Mouse (Mus musculus): ENCODE measurements at regions not wholly inside any gene's neighbourhood (a gene's known extent, or its start where the extent isn't known, plus 50 kb on each side); places are given as distances from the start of the nearest gene placed in this dataset.

- peak; percentile 9 for DNase-seq (ENCODE audit: low read depth)
Observed at GRCm38 (mm10) chr3:35102715-35103591, 452.7 kb downstream of the Sox2 start.

- DNase-seq (ENCODE audit: low read depth): no peak
Observed at GRCm38 (mm10) chr3:35104884-35105283, 454.7 kb downstream of the Sox2 start.

- no peak for DNase-seq (ENCODE audit: low read depth)
Observed at GRCm38 (mm10) chr3:35106097-35106496, 455.9 kb downstream of the Sox2 start.

- DNase-seq (ENCODE audit: low read depth): no peak
Observed at GRCm38 (mm10) chr3:35133477-35133876, 483.3 kb downstream of the Sox2 start.

DNA sequence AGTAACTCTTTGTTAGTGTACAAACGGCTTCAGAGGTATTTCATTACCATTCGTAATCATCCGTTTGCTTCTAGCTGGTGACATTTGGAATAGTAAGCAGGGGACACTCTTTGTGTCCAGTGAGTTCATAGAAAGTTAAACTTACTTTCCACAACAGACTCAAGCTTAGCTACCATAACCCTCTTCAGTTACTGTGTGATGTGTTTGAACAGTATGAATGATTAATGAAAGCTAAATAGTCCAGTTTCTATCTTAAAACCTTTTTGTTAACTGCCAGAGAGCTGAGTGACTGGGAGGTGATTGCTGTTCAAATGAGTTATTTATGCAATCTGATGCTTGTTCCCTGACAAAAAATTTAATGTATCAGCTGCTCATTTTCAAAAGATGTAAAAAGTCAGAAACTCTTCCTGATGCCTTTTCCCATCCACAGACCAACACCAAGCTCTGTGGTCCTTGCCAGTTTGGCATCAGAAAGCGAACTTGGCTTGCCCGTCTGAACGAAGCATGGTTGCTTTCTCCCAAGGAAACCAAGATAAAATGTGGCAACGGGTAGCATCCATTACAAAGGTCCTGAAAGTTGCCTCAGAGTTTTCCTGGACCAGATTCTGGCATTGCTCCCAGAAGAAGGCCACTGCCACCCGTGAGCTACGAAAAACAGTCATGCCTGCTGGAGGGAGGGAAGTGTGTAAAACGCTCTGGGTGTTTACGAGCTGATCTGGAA lies 491.5 kb downstream of the Sox2 start:
- DNase-seq (ENCODE audit: low read depth): no peak

GRCm38 (mm10) chr3:35142683-35143082 lies 492.5 kb downstream of the Sox2 start:
- no peak for DNase-seq (ENCODE audit: low read depth)

- no peak for DNase-seq (ENCODE audit: low read depth)
Observed at GRCm38 (mm10) chr3:35145569-35145968, 495.4 kb downstream of the Sox2 start.

GRCm38 (mm10) chr3:35146681-35147080 lies 496.5 kb downstream of the Sox2 start:
- no peak for DNase-seq (ENCODE audit: low read depth)

GRCm38 (mm10) chr3:35149251-35149691 lies 499.1 kb downstream of the Sox2 start:
- DNase-seq (ENCODE audit: low read depth): no peak

DNA sequence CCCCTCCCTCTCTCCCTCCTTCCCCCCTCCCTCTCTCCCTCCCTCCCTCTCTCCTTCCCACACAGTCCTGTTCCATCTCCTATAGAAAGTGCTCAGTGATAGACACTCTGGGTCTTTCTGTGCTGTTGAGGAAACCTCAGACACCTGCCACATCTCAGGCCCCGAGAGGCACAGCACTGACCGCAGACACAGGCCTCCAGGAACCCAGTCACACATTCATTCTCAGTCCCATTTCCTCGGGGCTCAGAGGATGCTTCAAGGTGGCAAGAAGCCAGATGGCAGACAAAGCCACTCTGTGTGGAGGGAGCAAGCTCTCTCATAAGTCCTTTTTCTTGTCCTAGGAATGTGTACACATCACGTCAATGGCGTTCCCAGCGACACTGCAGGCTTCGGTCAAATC lies 502.0 kb downstream of the Sox2 start:
- no peak for DNase-seq (ENCODE audit: low read depth)

GRCm38 (mm10) chr3:35154266-35154665 lies 504.1 kb downstream of the Sox2 start:
- no peak for DNase-seq (ENCODE audit: low read depth)

GRCm38 (mm10) chr3:35168676-35169075 lies 518.5 kb downstream of the Sox2 start:
- no peak for DNase-seq (ENCODE audit: low read depth)

- no peak for DNase-seq (ENCODE audit: low read depth)
Observed at GRCm38 (mm10) chr3:35178759-35179440, 528.7 kb downstream of the Sox2 start.

DNA sequence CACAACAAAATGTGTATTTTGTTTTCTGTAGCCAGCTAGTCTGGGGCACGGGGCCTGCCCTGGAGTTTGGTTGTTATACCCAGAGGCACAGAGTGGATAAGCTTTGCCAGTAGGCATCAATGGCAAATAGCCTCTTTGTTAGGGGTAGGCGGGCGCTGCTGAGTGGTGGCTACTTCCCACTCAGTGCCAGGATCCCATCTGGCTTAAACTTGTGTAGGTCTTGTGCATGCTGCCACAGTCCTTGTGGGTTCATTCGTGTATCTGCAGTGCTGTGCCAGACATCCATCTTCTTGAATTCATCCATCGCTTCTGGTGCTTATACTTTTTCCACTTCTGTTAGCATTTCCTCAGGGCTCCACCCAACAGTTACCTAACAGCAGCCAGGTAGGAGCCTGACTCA lies 545.4 kb upstream of the Atp11b start:
- DNase-seq (ENCODE audit: low read depth): no peak

GRCm38 (mm10) chr3:35219394-35219793 lies 534.5 kb upstream of the Atp11b start:
- DNase-seq (ENCODE audit: low read depth): no peak

GRCm38 (mm10) chr3:35221183-35221582 lies 532.7 kb upstream of the Atp11b start:
- DNase-seq (ENCODE audit: low read depth): no peak

- DNase-seq (ENCODE audit: low read depth): no peak
Observed at GRCm38 (mm10) chr3:35222251-35222650, 531.7 kb upstream of the Atp11b start.

DNA sequence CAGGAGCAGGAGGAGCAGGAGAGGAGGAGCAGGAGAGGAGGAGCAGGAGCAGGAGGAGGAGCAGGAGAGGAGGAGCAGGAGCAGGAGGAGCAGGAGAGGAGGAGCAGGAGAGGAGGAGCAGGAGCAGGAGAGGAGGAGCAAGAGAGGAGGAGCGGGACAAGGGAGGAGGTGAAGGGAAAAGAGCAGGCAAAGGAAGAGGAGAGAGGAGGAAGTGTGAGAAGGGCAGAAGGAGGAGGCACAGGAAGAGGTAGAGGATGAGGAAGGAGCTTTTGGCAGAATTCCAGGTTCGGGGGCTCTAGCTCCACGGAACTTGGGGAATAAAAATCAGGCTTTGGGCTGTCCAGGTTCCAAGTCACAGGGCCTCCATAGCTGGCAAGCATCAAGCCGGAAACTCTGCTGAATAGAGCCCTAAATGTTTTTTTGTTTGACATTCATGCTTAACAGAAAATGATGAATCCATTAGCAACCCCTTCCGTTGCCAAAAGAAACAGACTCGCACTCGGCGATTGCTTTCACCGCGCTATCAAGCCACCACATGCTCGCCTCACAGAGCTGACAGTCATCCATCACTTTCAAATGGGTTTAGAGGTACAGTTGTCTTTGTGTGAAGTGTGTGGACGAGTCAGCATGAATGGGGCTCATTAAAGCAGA lies 528.7 kb upstream of the Atp11b start:
- no peak for DNase-seq (ENCODE audit: low read depth)

DNA sequence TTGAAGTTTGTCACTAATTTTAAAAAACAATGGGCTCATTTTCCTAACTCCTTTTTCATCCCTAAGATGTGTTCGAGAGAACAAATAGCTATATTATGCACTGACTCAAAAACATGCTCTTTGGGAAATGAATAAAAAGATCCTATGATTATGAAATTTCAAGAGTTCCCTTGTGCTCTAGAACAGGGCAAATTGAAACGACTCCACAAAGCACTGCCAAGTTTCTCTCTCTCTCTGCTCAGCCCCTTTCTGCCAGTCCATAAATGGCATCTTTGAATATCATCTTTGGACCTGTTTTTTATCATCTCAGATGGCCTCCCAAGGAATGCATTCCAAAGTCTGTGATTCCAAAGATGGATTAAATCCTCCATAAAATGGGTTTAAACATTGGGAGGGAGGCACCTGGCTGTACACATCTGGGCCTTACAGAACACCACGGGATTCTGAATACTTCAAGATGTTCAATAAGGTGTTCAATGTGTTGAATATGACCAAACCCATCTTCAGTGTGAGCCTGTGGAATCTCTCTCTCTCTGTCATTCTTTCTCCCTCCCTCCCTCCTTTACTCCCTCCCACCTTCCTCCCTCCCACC lies 528.0 kb upstream of the Atp11b start:
- no peak for DNase-seq (ENCODE audit: low read depth)

- DNase-seq (ENCODE audit: low read depth): no peak
Observed at GRCm38 (mm10) chr3:35231158-35231928, 522.6 kb upstream of the Atp11b start.

GRCm38 (mm10) chr3:35232487-35232886 lies 521.4 kb upstream of the Atp11b start:
- DNase-seq (ENCODE audit: low read depth): no peak

Measured in c-Kit-positive CD71-positive TER-119-negative erythroid progenitor cells, embryonic 14.5 days (primary cell).